Mouse (Mus musculus): ENCODE results near the gene Plg. TPM values are rescaled to one million over a fixed set of nuclear protein-coding genes. Genes with fewer than 3 reads are reported as not detected.

Plg gene
- total RNA-seq (2021) (not detected), polyA plus RNA-seq (2012; rRNA removed) (0.04 and 0.38 TPM in 2 replicates)
- long read RNA-seq, result 0 reads

DNA sequence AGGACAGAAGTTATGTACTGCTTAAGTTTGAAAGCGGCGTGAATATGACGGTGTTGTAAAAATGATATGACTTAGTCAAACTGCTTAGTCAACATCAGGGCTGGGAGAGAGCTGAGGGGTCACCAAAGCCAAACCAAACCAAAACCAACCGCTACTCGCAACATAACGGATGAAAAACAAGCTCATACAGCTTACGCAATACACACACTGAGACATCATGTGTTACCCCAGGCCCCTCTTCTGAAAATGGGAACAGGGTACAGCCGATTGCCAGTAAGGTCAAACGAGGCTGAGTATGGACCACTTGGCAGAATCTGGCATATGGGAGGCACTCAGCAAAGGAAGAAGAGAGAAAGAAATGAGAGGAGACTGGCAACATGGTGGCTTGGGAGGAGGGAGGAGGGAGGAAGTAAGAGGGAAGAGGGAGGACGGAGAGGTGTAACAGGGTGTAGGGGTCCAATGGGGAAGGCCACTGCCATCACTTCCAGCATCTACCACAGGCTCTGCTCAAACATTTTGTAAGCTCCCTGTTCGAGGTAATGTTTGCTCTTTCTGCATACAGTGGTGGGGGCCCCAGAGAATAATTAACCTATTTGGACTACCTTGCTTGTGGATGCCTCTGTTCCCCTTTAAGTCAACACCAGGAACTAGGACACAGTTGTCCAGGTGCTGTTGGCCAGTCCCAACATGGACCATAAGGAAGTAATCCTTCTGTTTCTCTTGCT lies at the start of gene Plg:
Gene Plg (plus strand): TSS at position 628 of the 725 bp plus-strand sequence.
- no peak within 1 kb of the TSS for H3K9ac ChIP-seq (ENCODE audit: low read depth, low read length)
- 86% methylated on average over 11 of the region's 11 CpGs for WGBS
- H3K79me2 ChIP-seq (replicated peaks; ENCODE audit: control insufficient read depth, insufficient read depth, low read length), result no peaks in the 10 kb centered on the region
- no peaks in the 10 kb centered on the region for H3K4me1 ChIP-seq (ENCODE audit: control insufficient read depth, insufficient read depth, low read length)
- no peaks in the 10 kb centered on the region for H3K36me3 ChIP-seq (ENCODE audit: control insufficient read depth, insufficient read depth, low read length)
- H3K27me3 ChIP-seq (ENCODE audit: control insufficient read depth, insufficient read depth, low read length), result no peaks in the 10 kb centered on the region
- H3K27ac ChIP-seq, result no peak within 1 kb of the TSS
- DNase-seq, result no peak
- no peak within 1 kb of the TSS for H3K4me3 ChIP-seq
- no peak for TF ChIP-seq POLR2A (IDR thresholded peaks at IDR 0.05; ENCODE audit: insufficient read depth, low read depth, low read length)
- TF ChIP-seq CTCF (IDR thresholded peaks at IDR 0.05), result no peak
- no peak for TF ChIP-seq EP300 (IDR thresholded peaks at IDR 0.05; ENCODE audit: insufficient read depth, low read depth, low read length)
- intact Hi-C loops (cut with DNase I), result no loop called here

DNA sequence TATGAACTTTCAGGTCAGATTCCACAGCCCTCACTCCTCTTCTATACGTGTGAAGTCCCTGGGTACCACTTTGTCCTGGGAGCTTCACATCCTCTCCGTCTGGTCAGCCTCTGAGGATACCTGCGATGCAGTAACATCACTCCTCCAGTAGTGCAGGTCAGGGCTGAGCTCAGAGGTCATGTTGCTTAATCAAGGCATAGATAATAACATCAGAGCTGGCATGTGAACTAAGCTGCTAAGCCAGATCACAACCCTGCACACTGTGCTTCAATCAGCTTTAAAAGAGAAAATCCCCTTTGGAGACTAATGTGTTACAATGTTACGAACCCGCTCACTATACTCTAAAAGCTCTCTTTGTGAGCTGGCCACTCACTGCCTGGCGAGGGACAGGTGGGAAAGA lies 43.3 kb upstream of the Plg start:
- intact Hi-C loops (cut with DNase I), result no loop called here
- no peak overlapping the region for H3K4me3 ChIP-seq
- H3K27me3 ChIP-seq (ENCODE audit: control insufficient read depth, insufficient read depth, low read length), result no peaks in the 10 kb centered on the region; the same call in 1 of the 2 replicates
- DNase-seq, result no peak
- H3K4me1 ChIP-seq (ENCODE audit: control insufficient read depth, insufficient read depth, low read length), result no peaks in the 10 kb centered on the region
- no peak overlapping the region for H3K9ac ChIP-seq (ENCODE audit: low read depth, low read length)
- no peak for TF ChIP-seq CTCF (IDR thresholded peaks at IDR 0.05)
- TF ChIP-seq EP300 (IDR thresholded peaks at IDR 0.05; ENCODE audit: insufficient read depth, low read depth, low read length), result no peak
- TF ChIP-seq POLR2A (IDR thresholded peaks at IDR 0.05; ENCODE audit: insufficient read depth, low read depth, low read length), result no peak
- H3K79me2 ChIP-seq (replicated peaks; ENCODE audit: control insufficient read depth, insufficient read depth, low read length), result no peaks in the 10 kb centered on the region
- H3K36me3 ChIP-seq (ENCODE audit: control insufficient read depth, insufficient read depth, low read length), result no peaks in the 10 kb centered on the region
- H3K27ac ChIP-seq, result no peak overlapping the region
- WGBS, result 69% methylated on average over 6 of the region's 6 CpGs

DNA sequence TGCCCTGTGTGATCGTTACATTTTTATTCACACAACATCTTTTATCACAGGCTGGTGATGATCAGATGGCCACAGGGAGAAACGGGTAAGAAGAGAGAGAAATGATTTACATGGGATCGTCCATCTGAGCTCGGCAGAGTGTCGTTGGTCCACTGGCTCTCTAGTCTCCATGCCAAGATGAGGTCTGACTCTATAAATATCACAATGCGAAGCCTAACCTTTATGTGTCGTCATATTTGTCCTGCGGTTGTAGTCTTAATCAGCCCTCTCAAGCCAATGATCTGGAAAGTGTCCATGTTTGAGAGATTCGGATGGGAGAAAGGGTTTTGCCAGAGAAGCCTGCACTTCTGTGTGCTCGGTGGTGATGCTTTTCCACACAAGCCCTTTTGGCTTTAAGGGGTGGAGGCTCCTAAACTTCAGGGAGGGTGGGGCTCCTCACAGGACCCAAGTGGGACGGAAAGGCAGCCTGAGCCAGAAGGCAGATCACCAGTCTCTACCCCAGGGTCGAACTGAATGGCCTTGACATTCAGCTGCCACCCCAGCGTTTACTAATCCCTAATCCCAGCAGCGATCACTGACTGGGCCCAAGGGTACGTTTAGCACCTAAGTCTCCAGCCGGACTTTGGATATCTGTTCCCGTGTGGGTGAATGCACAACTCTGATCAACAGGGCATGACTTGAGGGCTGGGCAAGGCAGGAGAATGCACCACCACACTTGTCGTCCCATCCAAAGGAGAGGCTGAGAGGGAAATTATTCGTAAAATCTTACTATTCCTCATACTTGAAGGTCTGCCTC lies 42.1 kb upstream of the Plg start:
- intact Hi-C loops (cut with DNase I), result no loop called here
- H3K4me3 ChIP-seq, result peak overlapping the region; percentile 43
- DNase-seq, result peak in 1 of 2 experiments; percentile 27
- 57% methylated on average over 19 of the region's 19 CpGs for WGBS
- H3K4me1 ChIP-seq (ENCODE audit: control insufficient read depth, insufficient read depth, low read length), result no peaks in the 10 kb centered on the region
- no peaks in the 10 kb centered on the region for H3K79me2 ChIP-seq (replicated peaks; ENCODE audit: control insufficient read depth, insufficient read depth, low read length)
- TF ChIP-seq POLR2A (IDR thresholded peaks at IDR 0.05; ENCODE audit: insufficient read depth, low read depth, low read length) (no peak), EP300 (IDR thresholded peaks at IDR 0.05; ENCODE audit: insufficient read depth, low read depth, low read length) (no peak), CTCF (IDR thresholded peaks at IDR 0.05) (no peak)
- H3K36me3 ChIP-seq (ENCODE audit: control insufficient read depth, insufficient read depth, low read length), result no peaks in the 10 kb centered on the region
- H3K27ac ChIP-seq, result peak overlapping the region; percentile 59
- no peaks in the 10 kb centered on the region; the same call in 1 of the 2 replicates for H3K27me3 ChIP-seq (ENCODE audit: control insufficient read depth, insufficient read depth, low read length)
- H3K9ac ChIP-seq (ENCODE audit: low read depth, low read length), result peak overlapping the region; percentile 54

DNA sequence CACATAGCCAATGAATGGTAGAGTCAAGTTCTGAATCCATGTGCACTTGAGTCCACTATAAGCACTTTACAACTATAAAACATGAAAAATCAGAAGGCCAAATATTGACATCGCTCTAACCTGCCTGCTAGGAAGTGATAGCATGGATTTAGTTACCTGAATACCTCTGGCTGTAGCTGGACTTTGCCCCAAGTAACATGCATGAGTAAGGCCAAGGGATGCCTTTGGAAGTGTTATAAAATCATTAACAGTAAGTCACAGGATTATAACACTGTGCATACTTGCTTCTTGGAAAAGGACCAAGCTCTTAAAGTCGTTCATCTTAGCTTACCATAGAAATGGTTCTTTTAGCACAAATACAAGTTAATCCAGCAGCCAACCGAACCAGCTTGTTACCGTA lies 41.3 kb upstream of the Plg start:
- H3K36me3 ChIP-seq (ENCODE audit: control insufficient read depth, insufficient read depth, low read length), result no peaks in the 10 kb centered on the region
- TF ChIP-seq CTCF (IDR thresholded peaks at IDR 0.05) (no peak), POLR2A (IDR thresholded peaks at IDR 0.05; ENCODE audit: insufficient read depth, low read depth, low read length) (no peak), EP300 (IDR thresholded peaks at IDR 0.05; ENCODE audit: insufficient read depth, low read depth, low read length) (no peak)
- intact Hi-C loops (cut with DNase I), result no loop called here
- no peak overlapping the region for H3K27ac ChIP-seq
- H3K27me3 ChIP-seq (ENCODE audit: control insufficient read depth, insufficient read depth, low read length), result no peaks in the 10 kb centered on the region; the same call in 1 of the 2 replicates
- H3K4me1 ChIP-seq (ENCODE audit: control insufficient read depth, insufficient read depth, low read length), result no peaks in the 10 kb centered on the region
- no peak overlapping the region for H3K9ac ChIP-seq (ENCODE audit: low read depth, low read length)
- 88% methylated on average over 4 of the region's 4 CpGs for WGBS
- DNase-seq, result no peak
- H3K79me2 ChIP-seq (replicated peaks; ENCODE audit: control insufficient read depth, insufficient read depth, low read length), result no peaks in the 10 kb centered on the region
- H3K4me3 ChIP-seq, result no peak overlapping the region

DNA sequence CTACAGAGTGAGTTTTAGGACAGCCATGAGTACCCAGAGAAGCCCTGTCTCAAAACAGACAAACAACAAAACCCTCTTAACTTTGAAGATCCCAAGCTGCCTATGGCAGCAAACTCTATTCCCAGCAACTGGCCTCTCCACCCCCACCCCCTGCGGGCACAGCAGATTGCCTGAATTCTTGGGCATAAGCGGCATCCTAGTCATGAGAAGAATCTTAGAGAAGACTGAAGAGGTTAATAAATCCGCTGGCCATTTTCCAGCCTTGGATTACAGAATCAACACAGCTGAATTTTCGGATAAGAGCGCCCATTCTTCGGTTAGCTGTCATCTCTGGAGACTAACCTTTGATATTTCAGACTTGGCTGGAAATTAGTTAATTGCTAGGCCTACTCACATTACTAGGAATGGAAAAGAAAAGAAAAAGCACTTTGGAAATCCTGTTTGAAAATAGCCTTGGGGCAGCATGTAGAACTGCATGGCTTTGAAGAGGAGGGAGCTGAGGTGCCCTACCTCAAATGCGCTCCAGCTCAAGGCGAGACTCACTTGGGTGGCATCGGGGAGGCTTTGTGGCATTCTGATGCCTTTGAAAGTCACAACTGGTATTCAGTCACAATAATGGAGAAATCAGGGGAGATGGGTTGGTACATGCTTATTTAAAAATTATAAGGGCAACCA lies 34.6 kb upstream of the Plg start:
- 76% methylated on average over 9 of the region's 9 CpGs for WGBS
- intact Hi-C loops (cut with DNase I), result no loop called here
- DNase-seq, result no peak
- no peak overlapping the region for H3K4me3 ChIP-seq
- no peak overlapping the region for H3K27ac ChIP-seq
- TF ChIP-seq POLR2A (IDR thresholded peaks at IDR 0.05; ENCODE audit: insufficient read depth, low read depth, low read length) (no peak), EP300 (IDR thresholded peaks at IDR 0.05; ENCODE audit: insufficient read depth, low read depth, low read length) (no peak), CTCF (IDR thresholded peaks at IDR 0.05) (no peak)
- H3K27me3 ChIP-seq (ENCODE audit: control insufficient read depth, insufficient read depth, low read length), result no peaks in the 10 kb centered on the region
- H3K36me3 ChIP-seq (ENCODE audit: control insufficient read depth, insufficient read depth, low read length), result no peaks in the 10 kb centered on the region
- H3K79me2 ChIP-seq (replicated peaks; ENCODE audit: control insufficient read depth, insufficient read depth, low read length), result no peaks in the 10 kb centered on the region
- H3K4me1 ChIP-seq (ENCODE audit: control insufficient read depth, insufficient read depth, low read length), result no peaks in the 10 kb centered on the region
- no peak overlapping the region for H3K9ac ChIP-seq (ENCODE audit: low read depth, low read length)

Measured in heart, adult 2 months (tissue).